Mouse (Mus musculus) heart, adult 2 months (tissue): Measurements from ENCODE around the gene Glis3.

Experiments used
- CTCF ChIP-seq: fragments of 200-600 bp; IDR thresholded peaks from 2 replicates; pipeline ENCODE4 v1.8.1; 2022; ENCODE audit warnings: antibody characterized with exemption, mild to moderate bottlenecking, moderate library complexity
- POLR2A ChIP-seq: fragments of 200-500 bp; IDR thresholded peaks from 2 replicates; pipeline ENCODE4 v1.6.1; 2011; ENCODE audit warnings: mild to moderate bottlenecking, low read depth, low read length, control low read depth; ENCODE audit not compliant: insufficient read depth

DNA sequence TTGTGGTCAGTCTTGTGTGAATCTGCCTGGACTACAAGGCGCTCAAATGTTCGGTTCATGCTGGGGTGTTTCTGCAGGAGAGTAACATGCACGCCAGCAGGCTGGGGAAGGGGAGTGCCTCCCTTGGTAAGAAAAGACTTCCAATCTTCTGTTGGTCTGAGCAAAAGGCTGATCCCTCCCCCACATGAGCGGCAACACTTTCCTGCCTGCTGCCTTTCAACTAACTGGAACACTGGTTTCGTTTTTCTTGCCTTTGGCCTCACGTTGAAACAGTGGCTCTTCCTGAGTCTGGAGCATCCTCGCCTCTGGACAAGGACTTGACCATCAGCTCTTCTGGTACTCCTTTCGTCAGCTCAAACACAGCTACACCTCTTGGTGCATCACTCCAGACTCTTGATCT, 17.4 kb downstream of the Glis3 start:
- TF ChIP-seq CTCF (no peak), POLR2A (no peak)
